Mouse (Mus musculus) liver, adult 2 months (tissue): Measurements from ENCODE around the gene Dnajc27.

Experiments
- CTCF ChIP-seq: fragments of 200-500 bp; IDR thresholded peaks from 2 replicates; pipeline ENCODE4 v1.5.1; 2011; ENCODE audit warnings: low read depth, low read length, control low read depth
- POLR2A ChIP-seq: fragments of 200-500 bp; IDR thresholded peaks from 2 replicates; pipeline ENCODE4 v1.6.1; 2011; ENCODE audit warnings: low read length, control low read depth; ENCODE audit not compliant: insufficient read depth; ENCODE audit errors: extremely low read depth

DNA sequence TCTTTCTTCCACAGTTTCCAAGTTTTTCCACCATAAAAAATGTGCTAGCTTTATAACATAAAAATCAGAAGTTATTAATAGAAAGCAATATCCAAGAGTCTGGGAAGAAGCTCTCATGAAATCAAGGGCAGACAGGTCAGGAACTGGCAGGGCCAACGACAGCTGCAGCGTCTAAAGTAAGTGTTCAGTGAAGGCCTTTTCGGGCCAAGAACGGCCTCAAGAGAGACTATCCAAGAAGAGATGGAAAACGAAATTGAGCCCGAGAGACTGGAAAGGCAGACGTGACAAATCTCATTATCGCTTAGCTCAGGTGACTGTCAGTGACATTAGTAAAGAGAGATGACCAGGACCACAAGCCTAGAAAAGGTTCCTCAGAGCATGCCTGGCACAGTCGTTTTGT is 24.1 kb upstream of the Dnajc27 start:
- no peak for TF ChIP-seq POLR2A
- no peak for TF ChIP-seq CTCF
